Mouse (Mus musculus): ENCODE data around the gene Rnls.
"Not testable (repeated sequence)": the region's sequence is repeated elsewhere in the genome, so short reads cannot be mapped to it uniquely, and the experiment has no call there.

DNA sequence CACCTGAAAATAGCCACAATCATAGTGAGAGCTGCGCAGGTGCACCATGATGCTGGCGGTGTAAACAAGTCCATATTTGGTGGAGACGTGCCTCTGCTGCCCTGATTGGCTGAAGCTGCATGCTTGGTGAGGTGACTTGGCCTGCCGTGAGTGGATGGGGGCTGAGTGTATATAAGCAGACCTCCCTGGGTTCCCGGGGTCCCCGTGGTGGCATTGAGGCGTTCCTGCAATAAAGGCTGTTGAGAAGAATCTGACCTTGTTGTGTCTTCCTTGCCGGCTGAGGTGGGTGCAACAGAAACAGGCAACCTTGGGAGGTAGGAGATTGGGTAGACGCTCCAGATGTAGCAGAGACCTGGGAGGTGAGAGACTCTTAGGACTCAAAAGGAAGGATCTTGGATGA lies 27.3 kb upstream of the Rnls start:
- not testable (repeated sequence) for TF ChIP-seq POLR2A (IDR thresholded peaks at IDR 0.05; ENCODE audit: insufficient read depth, low read depth, low read length); CTCF (IDR thresholded peaks at IDR 0.05); EP300 (IDR thresholded peaks at IDR 0.05; ENCODE audit: insufficient read depth, low read depth, low read length)

Measured in heart, adult 2 months (tissue).